ENCODE assay signal across 11 mouse cellular contexts in the genomic region with DNA sequence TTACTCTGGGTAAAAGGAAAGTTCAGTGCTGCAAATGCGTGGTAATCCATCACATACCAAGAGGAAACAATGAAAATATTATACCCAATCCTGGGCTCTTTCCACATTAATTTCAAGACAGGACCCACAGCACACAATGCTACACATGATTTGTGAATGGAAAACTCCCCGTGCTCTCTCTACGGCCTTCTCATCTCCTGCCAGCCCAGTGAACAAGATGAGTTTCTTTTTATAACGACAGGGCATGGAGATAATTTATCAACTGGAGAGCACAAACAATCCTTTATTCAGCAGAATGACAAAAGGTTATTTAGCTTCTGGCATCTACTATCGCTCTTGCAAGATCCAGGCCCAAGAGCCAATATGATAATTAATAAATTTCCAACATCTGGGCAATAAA.
"Had no signal": no experiment of that assay in that cellular context is flagged by ENCODE, and none has a peak within 500 bp of the region (broad histone marks: within the 10 kb centered on the region; RNA-seq: fewer than 3 reads in every experiment).

No protein-coding gene starts in this region.

- H3K9me3 ChIP-seq: limb, embryonic 12.5 days; liver, embryonic 13.5 days; lung, embryonic 15.5 days; midbrain, embryonic 13.5 days had no signal

- H3K27ac ChIP-seq: layer of hippocampus, adult 2 months; limb, embryonic 12.5 days; liver, embryonic 13.5 days; lung, embryonic 15.5 days; midbrain, embryonic 13.5 days had no signal

- H3K4me3 ChIP-seq: layer of hippocampus, adult 2 months; limb, embryonic 12.5 days; liver, embryonic 13.5 days; lung, embryonic 15.5 days; midbrain, embryonic 13.5 days had no signal

- H3K27me3 ChIP-seq: limb, embryonic 12.5 days; liver, embryonic 13.5 days; lung, embryonic 15.5 days; midbrain, embryonic 13.5 days had no signal

- H3K4me2 ChIP-seq: limb, embryonic 12.5 days; liver, embryonic 13.5 days; lung, embryonic 15.5 days; midbrain, embryonic 13.5 days had no signal

- H3K36me3 ChIP-seq: limb, embryonic 12.5 days; liver, embryonic 13.5 days; lung, embryonic 15.5 days; midbrain, embryonic 13.5 days had no signal

- H3K4me1 ChIP-seq: limb, embryonic 12.5 days; liver, embryonic 13.5 days; lung, embryonic 15.5 days; midbrain, embryonic 13.5 days had no signal

- DNase-seq: kidney, postnatal 4 days; liver; liver, embryonic 13.5 days; liver, postnatal 0 days; thymus, adult 18-20 months; thymus, postnatal 14 days had no signal

- ATAC-seq: intestine, postnatal 0 days; liver, postnatal 0 days; midbrain, embryonic 13.5 days had no signal

- H3K9ac ChIP-seq: limb, embryonic 12.5 days; liver, embryonic 13.5 days; liver, postnatal 0 days; lung, embryonic 15.5 days; midbrain, embryonic 13.5 days had no signal
